Mouse (Mus musculus): ENCODE results near the gene Clcn1.

The Clcn1 gene

GRCm38 (mm10) chr6:42350021-42350967, 63.8 kb downstream of the Clcn1 start:
- DNase-seq (ENCODE audit: low read depth, low spot score) = peak; percentile 95

- peak; percentile 24 for DNase-seq (ENCODE audit: low read depth, low spot score)
These were observed 64.7 kb downstream of the Clcn1 start for GRCm38 (mm10) chr6:42350968-42351775.

GRCm38 (mm10) chr6:42351776-42352485, 65.4 kb downstream of the Clcn1 start:
- peak; percentile 68 for DNase-seq (ENCODE audit: low read depth, low spot score)

- DNase-seq (ENCODE audit: low read depth, low spot score) = no peak
These were observed 66.0 kb downstream of the Clcn1 start for GRCm38 (mm10) chr6:42352486-42352846.

GRCm38 (mm10) chr6:42353180-42353579, 66.7 kb downstream of the Clcn1 start:
- DNase-seq (ENCODE audit: low read depth, low spot score) = peak; percentile 34

GRCm38 (mm10) chr6:42354076-42355019, 67.9 kb downstream of the Clcn1 start:
- peak; percentile 73 for DNase-seq (ENCODE audit: low read depth, low spot score)

DNA sequence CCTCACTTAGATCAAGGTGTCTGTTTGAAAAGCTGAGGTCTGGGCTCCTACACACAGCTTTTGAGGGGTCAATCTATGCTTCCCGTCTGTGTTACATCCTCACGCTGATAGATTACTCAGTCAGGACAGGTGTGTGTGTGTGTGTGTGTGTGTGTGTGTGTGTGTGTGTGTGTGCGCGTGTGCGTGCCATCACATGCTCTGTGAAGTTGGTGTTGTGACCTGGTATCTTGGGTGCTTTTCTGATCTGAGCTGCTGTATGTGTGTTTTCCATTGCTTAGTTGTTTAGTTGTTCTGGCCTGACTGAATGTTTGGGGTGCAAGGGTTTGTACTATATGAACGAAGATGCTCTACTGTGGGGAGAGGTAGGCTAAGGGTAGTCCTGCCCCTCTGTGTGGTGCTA, 68.9 kb downstream of the Clcn1 start:
- no peak for DNase-seq (ENCODE audit: low read depth, low spot score)

- DNase-seq (ENCODE audit: low read depth, low spot score) = no peak
These were observed 69.5 kb downstream of the Clcn1 start for GRCm38 (mm10) chr6:42355794-42356600.

GRCm38 (mm10) chr6:42356913-42357312, 70.4 kb downstream of the Clcn1 start:
- no peak for DNase-seq (ENCODE audit: low read depth, low spot score)

GRCm38 (mm10) chr6:42357901-42358300, 71.4 kb downstream of the Clcn1 start:
- no peak for DNase-seq (ENCODE audit: low read depth, low spot score)

DNA sequence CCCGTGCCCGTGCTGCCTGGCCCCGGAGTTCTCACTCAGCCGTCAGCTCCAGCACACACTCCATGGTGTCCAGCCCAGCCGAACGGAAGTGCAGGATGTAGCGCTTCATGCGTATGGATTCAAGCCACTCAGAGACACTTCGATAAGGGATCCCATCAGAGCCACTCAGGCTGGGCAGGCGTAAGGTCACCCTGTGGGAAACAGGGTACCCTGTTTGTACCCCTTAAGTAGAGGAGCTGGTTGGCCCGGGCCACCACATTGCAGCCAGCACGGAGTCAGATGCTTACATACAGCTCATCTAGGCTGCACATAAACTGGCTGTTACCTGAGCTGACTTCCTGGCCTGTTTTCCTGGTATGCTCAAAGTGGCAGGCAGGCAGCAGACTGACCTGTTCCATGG, 72.4 kb downstream of the Clcn1 start:
- no peak for DNase-seq (ENCODE audit: low read depth, low spot score)

GRCm38 (mm10) chr6:42359364-42360147, 73.1 kb downstream of the Clcn1 start:
- peak; percentile 81 for DNase-seq (ENCODE audit: low read depth, low spot score)

- DNase-seq (ENCODE audit: low read depth, low spot score) = peak; percentile 58
These were observed 73.9 kb downstream of the Clcn1 start for GRCm38 (mm10) chr6:42360231-42360840.

DNA sequence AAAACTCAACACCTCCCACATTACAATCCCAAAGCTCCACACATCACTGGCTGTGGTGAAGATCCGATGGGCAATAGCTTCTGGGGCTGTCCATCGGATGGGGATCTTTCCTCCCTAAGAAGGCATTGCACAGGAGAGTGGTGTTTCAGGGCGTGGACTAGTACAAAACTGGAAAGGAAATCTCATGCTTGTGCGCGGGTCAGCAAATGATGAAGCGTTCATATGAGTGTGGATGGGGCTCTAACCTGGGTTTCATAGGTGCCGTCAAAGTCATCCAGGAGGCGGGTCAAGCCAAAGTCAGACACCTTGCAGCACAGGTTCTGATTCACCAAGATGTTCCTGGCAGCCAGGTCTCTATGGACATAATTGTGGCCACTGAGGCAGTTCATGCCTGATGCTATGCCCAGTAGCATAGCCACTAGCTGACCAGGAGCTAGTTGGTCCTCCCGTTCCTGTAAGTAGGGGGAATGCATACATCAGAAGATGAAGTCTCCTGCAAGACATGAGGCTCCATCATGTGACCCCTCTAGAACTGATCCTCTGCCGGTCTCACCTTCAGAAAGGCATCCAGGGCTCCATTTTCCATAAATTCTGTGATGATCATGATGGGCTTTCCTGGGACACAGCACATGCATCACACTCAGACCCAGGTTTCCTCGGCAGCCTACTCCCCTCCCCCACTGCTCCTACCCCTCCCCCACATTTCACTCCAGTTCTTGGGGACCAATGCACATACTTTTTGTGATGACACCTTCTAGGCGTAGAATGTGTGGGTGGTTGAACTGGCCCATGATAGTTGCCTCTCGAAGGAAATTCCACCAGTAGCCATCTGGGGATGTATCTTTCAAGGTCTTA, 74.8 kb downstream of the Clcn1 start:
- peak; percentile 53 for DNase-seq (ENCODE audit: low read depth, low spot score)

DNA sequence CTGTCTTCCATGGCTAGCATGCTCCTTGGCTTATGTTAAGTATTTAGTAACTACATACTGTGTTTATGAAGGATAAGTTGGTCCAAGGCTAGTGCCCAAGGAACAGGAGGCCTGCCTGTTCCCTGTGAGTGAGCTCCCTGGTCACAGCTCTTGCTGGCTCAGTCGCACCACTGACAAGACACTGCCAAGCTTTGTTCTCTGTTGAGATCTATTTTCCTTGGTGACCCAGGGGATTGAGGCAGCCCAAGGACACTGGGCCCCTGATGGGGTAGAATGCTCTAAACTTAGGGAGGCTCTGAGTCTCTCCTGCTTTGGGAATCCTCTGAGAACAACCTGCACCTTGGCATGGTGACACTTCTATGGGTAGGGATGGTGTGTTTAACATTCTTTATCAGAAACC, 75.6 kb downstream of the Clcn1 start:
- DNase-seq (ENCODE audit: low read depth, low spot score) = peak; percentile 77

DNA sequence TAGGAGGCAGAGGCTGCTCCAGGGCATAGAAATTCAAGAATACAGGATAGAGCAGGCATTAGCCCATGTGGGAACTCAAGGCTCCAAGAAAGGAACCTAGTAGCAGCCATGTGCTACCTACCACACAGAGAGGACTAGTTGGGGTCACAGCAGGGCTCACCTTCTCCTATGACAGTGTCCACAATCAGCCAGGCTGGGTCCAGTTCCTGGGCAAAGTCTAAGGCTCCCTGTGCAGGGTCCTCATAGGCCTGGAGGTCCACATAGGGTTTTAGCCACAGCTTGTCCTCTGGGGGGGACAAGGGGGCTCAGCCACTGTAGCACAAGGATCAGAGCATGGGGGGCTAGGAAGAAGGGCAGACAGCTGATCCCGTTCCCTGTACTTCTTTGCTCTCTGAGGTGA, 76.0 kb downstream of the Clcn1 start:
- no peak for DNase-seq (ENCODE audit: low read depth, low spot score)

DNA sequence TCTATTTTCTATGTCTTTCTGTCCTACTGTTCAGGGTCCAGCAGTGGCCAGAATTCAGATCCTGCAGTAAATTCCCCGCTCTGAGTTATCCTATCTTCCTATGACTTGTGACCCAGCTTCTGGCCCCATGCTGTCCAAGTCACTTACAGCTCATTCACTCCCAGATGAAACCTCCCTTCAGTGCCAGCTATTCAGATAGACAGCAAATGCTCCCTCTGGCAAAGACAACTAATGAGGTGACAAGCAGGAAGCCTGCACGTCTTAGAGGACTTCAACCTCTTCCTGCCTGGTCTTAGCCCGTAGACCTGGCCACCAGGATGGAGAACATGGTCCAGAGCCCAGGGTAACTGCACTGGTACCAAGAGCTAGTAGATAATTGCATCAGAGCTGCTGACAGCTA, 76.5 kb downstream of the Clcn1 start:
- peak; percentile 42 for DNase-seq (ENCODE audit: low read depth, low spot score)

DNA sequence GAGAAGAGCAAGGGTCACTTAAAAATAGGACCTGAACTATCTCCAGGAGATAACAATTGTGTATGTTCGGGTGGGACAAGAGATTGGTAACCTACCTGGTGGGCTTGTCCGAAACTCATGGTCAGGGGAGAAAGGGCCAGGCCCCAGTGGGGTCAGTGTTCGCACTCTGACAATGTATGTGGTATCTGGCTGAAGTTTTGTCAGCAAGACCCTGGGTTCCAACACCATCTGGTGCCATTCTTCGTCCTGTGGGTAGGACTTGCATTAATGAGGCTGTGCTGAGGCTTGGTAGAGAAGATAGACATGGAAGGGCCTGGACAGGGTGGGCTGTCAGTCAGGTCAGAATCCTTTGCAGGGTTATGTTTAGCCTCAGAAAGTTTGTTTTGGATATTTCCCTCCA, 77.6 kb downstream of the Clcn1 start:
- no peak for DNase-seq (ENCODE audit: low read depth, low spot score)

All from 3T3-L1 (cell line).